Mouse (Mus musculus): Measurements from ENCODE around the gene Plekha8. TPM values are rescaled to one million over a fixed set of nuclear protein-coding genes. Genes with fewer than 3 reads are reported as not detected.

Gene Plekha8
- polyA plus RNA-seq, 1 experiment: 6.5 TPM

- no peak overlapping the region for H3K4me3 ChIP-seq (ENCODE audit: insufficient read depth, low read depth, low read length)
- H3K27me3 ChIP-seq (replicated peaks; ENCODE audit: control insufficient read depth, insufficient read depth, low read length): no peaks in the 10 kb centered on the region
- WGBS: 55% methylated on average over 4 of the region's 4 CpGs
- peaks cover 12% of the 10 kb centered on the region; the same call in 1 of the 2 replicates for H3K4me1 ChIP-seq (ENCODE audit: control insufficient read depth, insufficient read depth, low read length)
- no peak overlapping the region for H3K27ac ChIP-seq (ENCODE audit: insufficient read depth, low read depth, low read length)
- DNase-seq: no peak
- no peaks in the 10 kb centered on the region; the same call in 1 of the 2 replicates for H3K36me3 ChIP-seq (ENCODE audit: control insufficient read depth, insufficient read depth, low read length)
- TF ChIP-seq CTCF (conservative IDR thresholded peaks at IDR 0.05; ENCODE audit: insufficient read depth, insufficient read length, low read depth, low read length) (no peak), POLR2A (IDR thresholded peaks at IDR 0.05; ENCODE audit: low read depth, low read length) (no peak)
Measured at GRCm38 (mm10) chr6:54606241-54606640, 11.3 kb downstream of the Plekha8 start.

GRCm38 (mm10) chr6:54617363-54617762 lies 22.5 kb downstream of the Plekha8 start:
- no peak overlapping the region for H3K4me3 ChIP-seq (ENCODE audit: insufficient read depth, low read depth, low read length)
- H3K4me1 ChIP-seq (ENCODE audit: control insufficient read depth, insufficient read depth, low read length): no peaks in the 10 kb centered on the region
- DNase-seq: no peak
- WGBS: 76% methylated on average over 3 of the region's 3 CpGs
- no peaks in the 10 kb centered on the region for H3K27me3 ChIP-seq (replicated peaks; ENCODE audit: control insufficient read depth, insufficient read depth, low read length)
- TF ChIP-seq CTCF (conservative IDR thresholded peaks at IDR 0.05; ENCODE audit: insufficient read depth, insufficient read length, low read depth, low read length): no peak
- TF ChIP-seq POLR2A (IDR thresholded peaks at IDR 0.05; ENCODE audit: low read depth, low read length): no peak
- H3K27ac ChIP-seq (ENCODE audit: insufficient read depth, low read depth, low read length): no peak overlapping the region
- H3K36me3 ChIP-seq (ENCODE audit: control insufficient read depth, insufficient read depth, low read length): peaks cover 6% of the 10 kb centered on the region

GRCm38 (mm10) chr6:54619530-54619929 lies 24.6 kb downstream of the Plekha8 start:
- TF ChIP-seq POLR2A (IDR thresholded peaks at IDR 0.05; ENCODE audit: low read depth, low read length) (no peak), CTCF (conservative IDR thresholded peaks at IDR 0.05; ENCODE audit: insufficient read depth, insufficient read length, low read depth, low read length) (no peak)
- H3K36me3 ChIP-seq (ENCODE audit: control insufficient read depth, insufficient read depth, low read length): peaks cover 9% of the 10 kb centered on the region
- 77% methylated on average over 7 of the region's 7 CpGs for WGBS
- H3K27me3 ChIP-seq (replicated peaks; ENCODE audit: control insufficient read depth, insufficient read depth, low read length): no peaks in the 10 kb centered on the region
- no peak overlapping the region for H3K27ac ChIP-seq (ENCODE audit: insufficient read depth, low read depth, low read length)
- H3K4me3 ChIP-seq (ENCODE audit: insufficient read depth, low read depth, low read length): no peak overlapping the region
- DNase-seq: no peak
- no peaks in the 10 kb centered on the region for H3K4me1 ChIP-seq (ENCODE audit: control insufficient read depth, insufficient read depth, low read length)

GRCm38 (mm10) chr6:54620357-54620756 lies 25.4 kb downstream of the Plekha8 start:
- no peaks in the 10 kb centered on the region for H3K27me3 ChIP-seq (replicated peaks; ENCODE audit: control insufficient read depth, insufficient read depth, low read length)
- H3K27ac ChIP-seq (ENCODE audit: insufficient read depth, low read depth, low read length): no peak overlapping the region
- 51% methylated on average over 4 of the region's 4 CpGs for WGBS
- H3K36me3 ChIP-seq (ENCODE audit: control insufficient read depth, insufficient read depth, low read length): peaks cover 6% of the 10 kb centered on the region
- no peaks in the 10 kb centered on the region for H3K4me1 ChIP-seq (ENCODE audit: control insufficient read depth, insufficient read depth, low read length)
- TF ChIP-seq POLR2A (IDR thresholded peaks at IDR 0.05; ENCODE audit: low read depth, low read length) (no peak), CTCF (conservative IDR thresholded peaks at IDR 0.05; ENCODE audit: insufficient read depth, insufficient read length, low read depth, low read length) (no peak)
- no peak overlapping the region for H3K4me3 ChIP-seq (ENCODE audit: insufficient read depth, low read depth, low read length)
- DNase-seq: no peak

- Histone ChIP-seq H3K36me3 (ENCODE audit: control insufficient read depth, insufficient read depth, low read length) (peaks cover 9% of the 10 kb centered on the region), H3K4me3 (ENCODE audit: insufficient read depth, low read depth, low read length) (no peak overlapping the region), H3K4me1 (ENCODE audit: control insufficient read depth, insufficient read depth, low read length) (no peaks in the 10 kb centered on the region), H3K27ac (ENCODE audit: insufficient read depth, low read depth, low read length) (no peak overlapping the region), H3K27me3 (replicated peaks; ENCODE audit: control insufficient read depth, insufficient read depth, low read length) (no peaks in the 10 kb centered on the region)
- WGBS: 92% methylated on average over 3 of the region's 3 CpGs
- no peak for DNase-seq
- TF ChIP-seq CTCF (conservative IDR thresholded peaks at IDR 0.05; ENCODE audit: insufficient read depth, insufficient read length, low read depth, low read length): no peak
- TF ChIP-seq POLR2A (IDR thresholded peaks at IDR 0.05; ENCODE audit: low read depth, low read length): no peak
Measured at GRCm38 (mm10) chr6:54628381-54628780, 33.5 kb downstream of the Plekha8 start.

GRCm38 (mm10) chr6:54629734-54630133 lies 34.8 kb downstream of the Plekha8 start:
- 33% methylated on average over 7 of the region's 7 CpGs for WGBS
- H3K4me3 ChIP-seq (ENCODE audit: insufficient read depth, low read depth, low read length): no peak overlapping the region
- peak; percentile 59 for DNase-seq
- H3K27ac ChIP-seq (ENCODE audit: insufficient read depth, low read depth, low read length): no peak overlapping the region
- H3K36me3 ChIP-seq (ENCODE audit: control insufficient read depth, insufficient read depth, low read length): peaks cover 6% of the 10 kb centered on the region
- no peaks in the 10 kb centered on the region for H3K27me3 ChIP-seq (replicated peaks; ENCODE audit: control insufficient read depth, insufficient read depth, low read length)
- no peaks in the 10 kb centered on the region for H3K4me1 ChIP-seq (ENCODE audit: control insufficient read depth, insufficient read depth, low read length)
- TF ChIP-seq POLR2A (IDR thresholded peaks at IDR 0.05; ENCODE audit: low read depth, low read length) (no peak), CTCF (conservative IDR thresholded peaks at IDR 0.05; ENCODE audit: insufficient read depth, insufficient read length, low read depth, low read length) (peak; percentile 70)

GRCm38 (mm10) chr6:54631462-54631861 lies 36.6 kb downstream of the Plekha8 start:
- H3K4me3 ChIP-seq (ENCODE audit: insufficient read depth, low read depth, low read length): no peak overlapping the region
- H3K36me3 ChIP-seq (ENCODE audit: control insufficient read depth, insufficient read depth, low read length): peaks cover 8% of the 10 kb centered on the region
- H3K27ac ChIP-seq (ENCODE audit: insufficient read depth, low read depth, low read length): no peak overlapping the region
- TF ChIP-seq POLR2A (IDR thresholded peaks at IDR 0.05; ENCODE audit: low read depth, low read length): no peak
- 0 out of 2 replicates have a peak, but pooled peaks have one; percentile 5 for TF ChIP-seq CTCF (conservative IDR thresholded peaks at IDR 0.05; ENCODE audit: insufficient read depth, insufficient read length, low read depth, low read length)
- peak; percentile 19 for DNase-seq
- no peaks in the 10 kb centered on the region for H3K4me1 ChIP-seq (ENCODE audit: control insufficient read depth, insufficient read depth, low read length)
- 50% methylated on average over 3 of the region's 3 CpGs for WGBS
- H3K27me3 ChIP-seq (replicated peaks; ENCODE audit: control insufficient read depth, insufficient read depth, low read length): no peaks in the 10 kb centered on the region
